Mouse (Mus musculus) MEL-GATA-1-ER (cell line): Measurements from ENCODE around the gene Hspa1a.
"Not testable (repeated sequence)": the region's sequence is repeated elsewhere in the genome, so short reads cannot be mapped to it uniquely, and the experiment has no call there.

Experiments
- DNase-seq: peaks from one replicate; pipeline ENCODE4 v3.0.0-alpha.2; 2012; ENCODE audit warnings: low read depth; ENCODE audit errors: extremely low read depth

Gene Hspa1a

DNA sequence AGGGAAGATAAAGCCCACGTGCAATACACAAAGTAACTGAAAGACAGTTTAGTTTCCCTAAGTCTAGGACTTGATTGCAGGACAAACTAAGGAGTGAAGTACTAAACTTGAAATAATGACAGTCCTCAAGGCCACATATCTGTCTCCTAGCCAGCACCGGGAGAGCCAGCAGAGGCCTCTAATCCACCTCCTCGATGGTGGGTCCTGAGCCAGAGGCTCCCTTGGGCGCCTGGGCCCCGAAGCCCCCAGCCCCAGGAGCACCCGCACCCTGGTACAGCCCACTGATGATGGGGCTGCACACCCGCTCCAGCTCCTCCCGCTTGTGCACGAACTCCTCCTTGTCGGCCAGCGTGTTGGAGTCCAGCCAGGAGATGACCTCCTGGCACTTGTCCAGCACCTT is 2.1 kb downstream of the Hspa1a start, which contains the start of gene Gm20481:
TSS of gene Gm20481 (plus strand) at position 91 of the 400 bp plus-strand sequence.
- DNase-seq = not testable (repeated sequence)

DNA sequence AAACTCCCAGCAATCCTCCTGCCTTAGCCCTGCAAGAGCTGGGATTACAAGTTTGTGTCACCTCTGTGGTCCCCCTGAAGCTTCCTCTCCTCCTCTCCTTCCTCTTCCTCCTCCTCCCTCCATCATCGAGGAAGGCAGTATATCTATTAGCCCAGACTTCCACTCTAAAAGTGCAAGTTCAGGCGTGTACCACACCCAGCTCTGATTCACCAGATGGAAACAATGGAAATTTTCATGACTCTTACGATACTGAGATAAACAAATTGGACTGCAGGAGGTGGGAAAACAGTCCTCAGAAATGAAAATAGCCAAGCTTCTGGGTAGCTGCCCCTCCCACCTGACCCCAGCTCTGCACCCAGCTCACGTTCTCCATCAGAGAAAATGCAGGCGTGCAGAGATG is 6.3 kb downstream of the Hspa1a start:
- no peak for DNase-seq

- DNase-seq = no peak
Measured at GRCm38 (mm10) chr17:34964640-34965049, 7.3 kb downstream of the Hspa1a start.

- no peak for DNase-seq
Measured at GRCm38 (mm10) chr17:34962841-34963240, 9.1 kb downstream of the Hspa1a start.

DNA sequence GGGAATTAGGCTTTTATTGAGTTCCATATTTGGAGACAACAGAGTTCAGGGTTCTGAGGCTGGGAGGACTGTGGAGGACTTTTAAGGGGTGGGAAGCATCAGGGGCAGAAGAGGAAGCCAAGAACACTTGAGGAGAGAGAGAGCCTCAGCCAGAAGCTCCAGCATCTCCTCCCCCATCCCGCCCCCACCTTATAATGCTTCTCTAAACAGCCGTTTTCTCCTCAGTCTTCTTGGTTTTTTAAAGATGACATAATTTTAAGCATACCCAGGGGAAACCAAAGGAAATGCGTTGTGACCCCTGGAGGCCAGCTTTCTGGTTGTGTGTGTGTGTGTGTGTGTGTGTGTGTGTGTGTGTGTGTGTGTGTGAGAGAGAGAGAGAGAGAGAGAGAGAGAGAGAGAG is 9.8 kb downstream of the Hspa1a start:
- no peak for DNase-seq

GRCm38 (mm10) chr17:34960702-34961493 is 11.1 kb downstream of the Hspa1a start:
- no peak for DNase-seq

GRCm38 (mm10) chr17:34959881-34960515 is 12.0 kb downstream of the Hspa1a start:
- no peak for DNase-seq

DNA sequence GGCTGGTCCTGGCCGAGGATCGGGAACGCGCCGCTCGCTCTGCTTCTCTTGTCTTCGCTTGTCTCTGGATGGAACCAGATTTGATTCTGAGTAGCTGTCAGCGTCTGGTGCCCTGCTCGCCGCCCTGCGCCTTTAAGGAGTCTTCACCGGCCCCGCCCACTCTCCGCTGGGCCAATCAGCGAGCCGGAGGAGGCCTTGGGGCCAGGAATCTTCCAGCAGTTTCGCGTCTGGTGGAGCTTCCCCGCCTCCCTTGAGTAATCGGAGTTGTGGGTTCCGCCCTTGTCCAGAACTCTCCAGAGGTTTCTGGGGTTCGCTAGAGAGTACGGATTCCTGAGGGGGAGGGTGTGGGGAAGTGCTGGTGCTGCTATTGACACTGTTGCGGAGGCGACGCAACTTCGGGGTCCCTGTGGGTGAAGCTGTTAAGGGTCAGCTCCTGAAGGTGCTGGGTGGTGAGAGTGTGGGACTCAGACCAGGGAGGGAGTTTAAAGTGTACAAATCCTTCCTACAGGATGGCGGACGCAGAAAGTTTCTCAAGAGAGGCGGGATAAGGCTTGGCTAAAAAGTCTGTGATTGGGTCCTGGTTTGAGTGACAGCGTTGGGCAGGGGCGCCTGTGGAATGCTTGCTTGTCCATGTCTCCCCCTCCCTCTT is 12.7 kb downstream of the Hspa1a start, which contains the start of gene Hspa1b:
TSS of gene Hspa1b (minus strand) at position 109 of the 649 bp plus-strand sequence.
- DNase-seq = not testable (repeated sequence)

- DNase-seq = not testable (repeated sequence)
Measured at GRCm38 (mm10) chr17:34958734-34959129, 13.2 kb downstream of the Hspa1a start.

DNA sequence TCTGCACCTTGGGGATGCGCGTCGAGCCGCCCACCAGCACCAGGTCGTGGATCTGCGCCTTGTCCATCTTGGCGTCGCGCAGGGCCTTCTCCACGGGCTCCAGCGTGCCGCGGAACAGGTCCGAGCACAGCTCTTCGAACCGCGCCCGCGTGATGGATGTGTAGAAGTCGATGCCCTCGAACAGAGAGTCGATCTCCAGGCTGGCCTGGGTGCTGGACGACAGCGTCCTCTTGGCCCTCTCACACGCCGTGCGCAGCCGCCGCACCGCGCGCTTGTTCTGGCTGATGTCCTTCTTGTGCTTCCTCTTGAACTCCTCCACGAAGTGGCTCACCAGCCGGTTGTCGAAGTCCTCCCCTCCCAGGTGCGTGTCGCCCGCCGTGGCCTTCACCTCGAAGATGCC is 14.0 kb downstream of the Hspa1a start:
- DNase-seq = not testable (repeated sequence)

GRCm38 (mm10) chr17:34957291-34957690 is 14.7 kb downstream of the Hspa1a start:
- DNase-seq = not testable (repeated sequence)

GRCm38 (mm10) chr17:34956340-34956739 is 15.6 kb downstream of the Hspa1a start:
- DNase-seq = no peak

DNA sequence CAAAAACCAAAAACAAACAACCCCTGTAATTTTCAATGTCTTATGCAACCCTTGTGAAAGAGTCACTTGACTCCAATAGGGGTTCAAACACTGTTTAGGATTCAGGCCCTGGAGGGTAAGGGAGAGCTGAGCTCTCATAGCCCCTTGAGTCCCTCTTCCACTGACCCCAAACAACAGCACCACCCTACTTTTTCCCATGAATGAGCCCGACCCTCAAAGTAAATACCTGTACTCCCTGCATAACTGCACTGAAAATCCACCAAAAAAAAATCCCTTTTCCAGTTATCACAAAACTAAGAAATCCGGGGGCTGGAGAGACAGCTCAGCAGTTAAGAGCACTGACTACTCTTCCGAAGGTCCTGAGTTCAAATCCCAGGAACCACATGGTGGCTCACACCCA is 16.1 kb downstream of the Hspa1a start:
- no peak for DNase-seq

- DNase-seq = no peak
Measured at GRCm38 (mm10) chr17:34954831-34955230, 17.1 kb downstream of the Hspa1a start.

DNA sequence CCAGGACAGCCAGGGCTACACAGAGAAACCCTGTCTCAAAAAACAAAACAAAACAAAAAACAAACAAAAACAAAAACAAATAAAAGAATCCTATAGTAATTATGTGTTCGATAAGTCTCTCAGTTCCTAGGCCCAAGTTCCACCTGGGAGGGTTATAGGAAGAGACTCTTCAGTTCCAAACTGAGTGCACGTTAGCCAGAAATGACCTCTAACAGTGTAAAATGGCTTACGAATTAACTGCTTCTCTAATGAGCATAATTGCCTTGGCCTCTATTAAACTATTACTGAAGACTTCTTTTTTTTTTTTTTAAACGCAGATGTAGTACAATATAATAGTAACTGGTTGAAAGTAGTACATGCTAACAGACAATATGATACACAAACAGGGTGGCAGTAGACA is 18.1 kb downstream of the Hspa1a start:
- DNase-seq = no peak

DNA sequence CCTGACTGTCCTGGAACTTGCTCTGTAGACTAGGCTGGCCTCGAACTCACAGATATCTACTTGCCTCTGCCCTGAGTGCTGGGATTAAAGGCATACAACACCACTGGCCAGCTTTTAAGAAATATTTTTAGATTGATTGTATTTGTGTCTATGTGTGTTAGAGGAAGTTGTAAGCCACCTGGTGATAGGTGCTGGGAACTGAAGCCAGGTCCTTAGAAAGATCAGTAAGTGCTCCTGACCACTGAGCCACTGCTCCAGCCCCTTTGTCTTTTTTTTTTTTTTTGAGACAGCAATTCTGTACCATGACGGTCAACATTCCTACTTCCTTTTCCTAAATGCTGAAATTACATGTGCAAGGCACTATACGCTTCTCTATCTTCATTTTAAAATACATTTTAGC is 18.7 kb downstream of the Hspa1a start:
- DNase-seq = no peak

DNA sequence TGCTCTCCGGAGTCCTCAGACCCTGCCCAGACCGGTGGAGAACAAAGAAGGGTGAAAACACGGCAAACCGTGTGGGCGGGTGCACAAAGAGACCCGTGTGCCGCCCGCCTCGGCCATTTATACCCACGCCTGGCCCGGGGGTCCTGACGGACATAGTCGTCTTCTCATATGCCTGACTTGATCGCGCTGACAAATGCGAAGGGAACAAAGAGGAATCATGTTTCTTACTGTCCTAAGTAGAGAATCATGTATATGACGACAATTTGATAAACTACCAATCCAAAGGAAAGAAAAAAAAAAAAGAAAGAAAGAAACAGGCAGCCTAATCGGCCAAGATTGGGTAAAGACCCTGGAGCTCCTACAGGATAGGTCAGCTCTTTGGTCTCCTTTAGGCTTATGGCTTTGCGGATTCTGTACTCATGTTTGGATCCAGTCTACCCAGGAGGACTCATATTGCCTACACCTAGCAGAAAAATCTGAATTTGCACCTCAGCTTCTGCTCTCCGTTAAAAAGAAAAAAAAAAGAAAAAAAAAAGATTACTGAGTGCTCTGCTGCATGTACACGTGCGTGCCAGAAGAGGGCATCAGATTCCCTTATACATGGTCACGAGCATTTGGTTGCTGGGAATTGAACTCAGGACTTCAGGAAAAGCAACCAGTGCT is 19.4 kb downstream of the Hspa1a start:
- no peak for DNase-seq

DNA sequence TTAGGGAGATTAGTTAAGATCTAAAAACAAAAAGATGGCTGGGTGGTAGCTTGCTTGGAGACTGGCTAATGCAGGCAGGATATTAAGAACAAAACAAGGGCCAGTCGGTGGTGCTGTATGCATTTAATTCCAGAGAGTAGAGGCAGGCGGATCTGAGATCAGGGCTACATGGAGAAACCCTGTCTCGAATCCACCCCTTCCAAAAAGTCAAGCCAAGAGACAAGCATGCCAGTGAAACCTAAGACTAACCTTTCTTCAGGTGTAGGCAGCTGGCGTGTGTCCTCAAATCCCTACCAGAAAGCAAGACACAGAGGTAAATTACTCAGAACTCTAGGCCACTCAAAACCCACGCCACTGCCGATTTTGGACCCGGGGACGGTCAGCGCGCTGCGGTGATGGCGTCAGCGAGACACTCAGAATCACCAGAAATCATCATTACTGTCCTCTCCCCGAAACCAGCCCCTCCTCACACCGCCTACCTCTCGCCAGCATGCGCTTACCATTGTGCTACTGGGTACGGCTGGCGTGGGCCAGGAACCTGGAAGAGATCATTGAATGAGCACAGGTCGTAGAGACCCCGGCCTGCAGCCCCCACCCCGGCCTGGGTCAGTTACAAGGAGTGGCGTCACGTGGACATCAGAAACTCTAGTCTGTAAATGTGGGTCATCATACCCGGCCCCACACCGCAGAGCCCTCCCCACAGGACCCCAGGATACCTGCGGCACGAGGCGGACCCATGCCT is 20.1 kb downstream of the Hspa1a start:
- DNase-seq = no peak

DNA sequence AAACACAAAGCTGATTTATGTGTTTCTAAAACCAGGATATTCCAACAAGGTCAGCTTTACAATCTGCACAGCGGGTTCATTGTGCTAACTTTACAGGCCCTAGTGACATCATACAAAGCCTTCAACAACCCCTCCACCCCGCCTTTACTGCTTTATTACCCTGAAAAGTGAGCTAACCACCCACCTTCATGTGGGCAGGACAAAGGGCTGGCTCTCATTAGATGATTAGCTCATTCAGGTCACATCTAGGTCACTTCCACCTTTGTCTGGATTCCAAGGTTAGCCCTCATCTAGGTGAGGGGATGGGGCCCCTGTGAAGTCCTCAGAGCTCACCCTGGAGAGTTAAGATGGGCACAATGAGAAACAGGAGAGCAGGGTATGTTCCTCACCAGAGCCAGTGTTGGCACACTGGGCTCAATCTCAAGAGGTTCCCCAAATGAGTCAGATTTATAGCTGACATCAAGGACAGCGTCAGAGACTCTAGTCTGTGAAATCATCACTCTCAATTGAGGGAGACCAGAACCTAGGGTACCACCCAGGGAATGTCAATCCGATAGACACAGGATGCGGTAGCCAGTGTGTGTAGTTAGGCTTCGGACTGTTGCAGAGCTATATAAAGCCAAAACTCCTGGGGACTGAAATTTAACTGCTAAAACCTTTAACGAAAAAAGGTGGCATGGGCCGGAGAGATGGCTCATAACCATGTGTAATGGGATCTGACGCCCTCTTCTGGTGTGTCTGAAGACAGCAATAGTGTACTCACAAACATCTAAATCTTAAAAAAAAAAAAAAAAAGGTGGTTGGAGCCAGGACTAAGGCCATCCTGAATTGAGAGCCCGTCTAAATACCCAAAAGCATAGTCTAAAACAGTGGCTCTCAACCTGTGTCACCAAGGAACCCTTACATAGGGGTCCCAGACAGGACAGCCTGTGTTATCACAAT is 21.2 kb downstream of the Hspa1a start:
- no peak for DNase-seq

- DNase-seq = no peak
Measured at GRCm38 (mm10) chr17:34949553-34949969, 22.4 kb downstream of the Hspa1a start.
